Mouse (Mus musculus): ENCODE data around the gene Psat1. TPM values are rescaled to one million over a fixed set of nuclear protein-coding genes. Genes with fewer than 3 reads are reported as not detected.

Psat1 gene
- polyA plus RNA-seq, 1 experiment: 292 TPM

- no peak for TF ChIP-seq MAX (IDR thresholded peaks at IDR 0.05)
- TF ChIP-seq FOSL1 (IDR thresholded peaks at IDR 0.05; ENCODE audit: insufficient read depth, low read length, poor library complexity, severe bottlenecking): no peak
- TF ChIP-seq USF1 (IDR thresholded peaks at IDR 0.05; ENCODE audit: low read depth): no peak
- no peak for TF ChIP-seq CEBPB (IDR thresholded peaks at IDR 0.05; ENCODE audit: low read depth)
- no peak for TF ChIP-seq CTCF (IDR thresholded peaks at IDR 0.05; ENCODE audit: control insufficient read depth, insufficient read depth, insufficient read length)
- TF ChIP-seq MYOG (IDR thresholded peaks at IDR 0.05; ENCODE audit: control insufficient read depth, extremely low read depth, insufficient read length): no peak
- TF ChIP-seq MYOD1 (IDR thresholded peaks at IDR 0.05; ENCODE audit: control insufficient read depth, insufficient read length, low read depth): no peak
- H3K79me2 ChIP-seq (ENCODE audit: control insufficient read depth, insufficient read depth): no peaks in the 10 kb centered on the region
- H3ac ChIP-seq (ENCODE audit: control insufficient read depth, insufficient read length, low read depth): no peak overlapping the region
- H3K36me3 ChIP-seq (ENCODE audit: control insufficient read depth, insufficient read depth): peaks cover 52% of the 10 kb centered on the region
- H3K4me3 ChIP-seq (ENCODE audit: insufficient read depth, poor library complexity, severe bottlenecking): no peak overlapping the region
- H3K79me3 ChIP-seq (ENCODE audit: low read depth): no peaks in the 10 kb centered on the region
- H3K27me3 ChIP-seq (ENCODE audit: control insufficient read depth, insufficient read depth, insufficient read length): no peaks in the 10 kb centered on the region
Observed at GRCm38 (mm10) chr19:15903508-15904480, 43.3 kb downstream of the Psat1 start.

DNA sequence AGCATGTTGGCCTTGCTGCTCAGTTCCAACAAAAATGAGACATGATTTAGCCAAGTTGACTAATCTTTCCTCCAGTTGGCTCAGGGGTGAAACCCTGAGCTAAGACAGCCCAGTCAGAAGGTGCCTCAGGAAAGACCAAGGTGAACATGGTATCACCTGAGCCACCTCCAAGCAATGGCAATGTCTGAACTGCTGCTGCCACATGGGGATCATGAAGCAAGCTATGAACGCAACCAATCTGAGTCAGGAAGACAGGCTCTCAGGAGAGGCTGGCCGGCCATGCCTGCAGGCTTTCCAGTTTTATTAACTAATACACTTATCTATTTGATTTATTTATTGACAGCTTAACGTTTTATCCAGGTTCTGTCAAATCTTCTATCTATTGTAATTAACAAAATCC, 51.5 kb downstream of the Psat1 start:
- Histone ChIP-seq H3K4me3 (ENCODE audit: insufficient read depth, poor library complexity, severe bottlenecking) (no peak overlapping the region), H3K27me3 (ENCODE audit: control insufficient read depth, insufficient read depth, insufficient read length) (no peaks in the 10 kb centered on the region), H3K36me3 (ENCODE audit: control insufficient read depth, insufficient read depth) (no peaks in the 10 kb centered on the region), H3K79me3 (ENCODE audit: low read depth) (no peaks in the 10 kb centered on the region), H3ac (ENCODE audit: control insufficient read depth, insufficient read length, low read depth) (no peak overlapping the region), H3K79me2 (ENCODE audit: control insufficient read depth, insufficient read depth) (no peaks in the 10 kb centered on the region)
- TF ChIP-seq USF1 (IDR thresholded peaks at IDR 0.05; ENCODE audit: low read depth) (no peak), CTCF (IDR thresholded peaks at IDR 0.05; ENCODE audit: control insufficient read depth, insufficient read depth, insufficient read length) (no peak), CEBPB (IDR thresholded peaks at IDR 0.05; ENCODE audit: low read depth) (no peak), MYOD1 (IDR thresholded peaks at IDR 0.05; ENCODE audit: control insufficient read depth, insufficient read length, low read depth) (no peak), FOSL1 (IDR thresholded peaks at IDR 0.05; ENCODE audit: insufficient read depth, low read length, poor library complexity, severe bottlenecking) (no peak), MAX (IDR thresholded peaks at IDR 0.05) (no peak), MYOG (IDR thresholded peaks at IDR 0.05; ENCODE audit: control insufficient read depth, extremely low read depth, insufficient read length) (no peak)

DNA sequence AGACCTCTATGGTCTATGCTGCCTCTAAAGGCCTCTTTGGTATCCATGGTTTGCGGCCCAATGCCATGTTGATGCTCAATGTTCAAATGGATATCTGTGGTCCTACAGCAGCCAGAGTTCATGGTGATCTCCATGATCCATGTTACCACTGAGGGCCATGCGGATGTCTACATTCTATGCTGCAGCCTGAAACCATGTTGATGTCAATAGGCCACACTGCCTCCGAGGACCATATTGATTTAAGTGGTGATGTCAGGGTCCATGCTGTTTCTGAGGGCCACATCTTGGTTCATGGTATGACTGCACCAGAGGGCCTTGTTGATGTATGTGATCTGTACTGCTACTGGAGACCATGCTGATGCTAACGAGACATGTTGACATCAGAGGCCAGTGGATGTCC, 55.0 kb downstream of the Psat1 start:
- no peaks in the 10 kb centered on the region for H3K79me3 ChIP-seq (ENCODE audit: low read depth)
- TF ChIP-seq CTCF (IDR thresholded peaks at IDR 0.05; ENCODE audit: control insufficient read depth, insufficient read depth, insufficient read length) (no peak), MYOD1 (IDR thresholded peaks at IDR 0.05; ENCODE audit: control insufficient read depth, insufficient read length, low read depth) (no peak), USF1 (IDR thresholded peaks at IDR 0.05; ENCODE audit: low read depth) (no peak), CEBPB (IDR thresholded peaks at IDR 0.05; ENCODE audit: low read depth) (no peak)
- no peak overlapping the region for H3ac ChIP-seq (ENCODE audit: control insufficient read depth, insufficient read length, low read depth)
- H3K36me3 ChIP-seq (ENCODE audit: control insufficient read depth, insufficient read depth): no peaks in the 10 kb centered on the region
- no peaks in the 10 kb centered on the region for H3K27me3 ChIP-seq (ENCODE audit: control insufficient read depth, insufficient read depth, insufficient read length)
- H3K4me3 ChIP-seq (ENCODE audit: insufficient read depth, poor library complexity, severe bottlenecking): no peak overlapping the region
- no peaks in the 10 kb centered on the region for H3K79me2 ChIP-seq (ENCODE audit: control insufficient read depth, insufficient read depth)

- no peaks in the 10 kb centered on the region for H3K79me2 ChIP-seq (ENCODE audit: control insufficient read depth, insufficient read depth)
- H3K79me3 ChIP-seq (ENCODE audit: low read depth): no peaks in the 10 kb centered on the region
- no peak overlapping the region for H3K4me3 ChIP-seq (ENCODE audit: insufficient read depth, poor library complexity, severe bottlenecking)
- no peaks in the 10 kb centered on the region for H3K36me3 ChIP-seq (ENCODE audit: control insufficient read depth, insufficient read depth)
- no peaks in the 10 kb centered on the region for H3K27me3 ChIP-seq (ENCODE audit: control insufficient read depth, insufficient read depth, insufficient read length)
- no peak for TF ChIP-seq MYOG (IDR thresholded peaks at IDR 0.05; ENCODE audit: control insufficient read depth, extremely low read depth, insufficient read length)
- TF ChIP-seq MAX (IDR thresholded peaks at IDR 0.05): no peak
- TF ChIP-seq USF1 (IDR thresholded peaks at IDR 0.05; ENCODE audit: low read depth): no peak
- no peak for TF ChIP-seq FOSL1 (IDR thresholded peaks at IDR 0.05; ENCODE audit: insufficient read depth, low read length, poor library complexity, severe bottlenecking)
- no peak for TF ChIP-seq CEBPB (IDR thresholded peaks at IDR 0.05; ENCODE audit: low read depth)
- no peak for TF ChIP-seq MYOD1 (IDR thresholded peaks at IDR 0.05; ENCODE audit: control insufficient read depth, insufficient read length, low read depth)
- TF ChIP-seq CTCF (IDR thresholded peaks at IDR 0.05; ENCODE audit: control insufficient read depth, insufficient read depth, insufficient read length): no peak
- H3ac ChIP-seq (ENCODE audit: control insufficient read depth, insufficient read length, low read depth): no peak overlapping the region
Observed at GRCm38 (mm10) chr19:15888466-15888865, 58.7 kb downstream of the Psat1 start.

DNA sequence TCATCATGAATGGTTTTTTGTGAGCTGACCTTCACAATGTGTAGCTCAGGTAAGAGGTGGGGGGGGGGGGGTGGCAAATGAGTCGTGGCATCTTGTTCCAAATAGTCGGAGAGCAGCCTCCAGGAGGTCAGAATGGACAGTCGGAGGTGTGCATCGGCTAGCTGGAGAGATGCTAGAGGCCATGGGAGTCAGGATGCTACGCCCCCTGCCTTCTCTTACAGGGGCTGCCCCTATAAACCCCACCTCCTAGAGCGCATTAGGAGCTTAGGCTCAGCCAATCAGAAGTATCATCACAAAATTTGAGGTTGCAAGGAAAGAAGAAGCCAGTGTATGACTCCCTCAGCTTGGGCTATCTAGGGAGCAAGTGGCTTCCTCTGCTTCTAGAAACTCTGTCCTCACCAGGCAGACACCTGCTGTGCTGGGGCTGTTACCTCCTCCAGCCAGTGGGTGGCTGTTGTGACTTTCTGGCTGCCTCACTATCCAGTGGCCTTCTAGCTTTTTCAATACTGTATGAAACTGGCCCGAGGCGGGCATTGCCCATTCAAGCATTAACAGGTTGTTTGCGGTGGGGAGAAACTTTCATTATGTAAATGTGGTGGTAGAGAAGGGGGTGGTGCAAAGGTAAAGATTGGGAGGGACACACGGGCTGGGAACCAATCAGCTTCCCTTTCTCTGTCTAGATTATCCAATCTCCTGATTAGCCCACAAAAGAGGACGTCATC, 64.3 kb downstream of the Psat1 start:
- Histone ChIP-seq H3K79me2 (ENCODE audit: control insufficient read depth, insufficient read depth) (no peaks in the 10 kb centered on the region), H3K36me3 (ENCODE audit: control insufficient read depth, insufficient read depth) (no peaks in the 10 kb centered on the region), H3K27me3 (ENCODE audit: control insufficient read depth, insufficient read depth, insufficient read length) (peaks cover 8% of the 10 kb centered on the region), H3K79me3 (ENCODE audit: low read depth) (no peaks in the 10 kb centered on the region), H3K4me3 (ENCODE audit: insufficient read depth, poor library complexity, severe bottlenecking) (no peak overlapping the region), H3ac (ENCODE audit: control insufficient read depth, insufficient read length, low read depth) (no peak overlapping the region)
- no peak for TF ChIP-seq MYOD1 (IDR thresholded peaks at IDR 0.05; ENCODE audit: control insufficient read depth, insufficient read length, low read depth)
- TF ChIP-seq MAX (IDR thresholded peaks at IDR 0.05): no peak
- TF ChIP-seq FOSL1 (IDR thresholded peaks at IDR 0.05; ENCODE audit: insufficient read depth, low read length, poor library complexity, severe bottlenecking): no peak

Measured in C2C12 (cell line).